Mouse (Mus musculus): ENCODE data around the gene Swi5.
"Not testable (repeated sequence)": the region's sequence is repeated elsewhere in the genome, so short reads cannot be mapped to it uniquely, and the experiment has no call there.

- not testable (repeated sequence) for TF ChIP-seq POLR2A, CTCF (IDR thresholded peaks at IDR 0.05; ENCODE audit: insufficient read depth, low read depth, low read length)
Measured at GRCm38 (mm10) chr2:32295842-32296241, 8.0 kb upstream of the Swi5 start.
